Comparison of ENCODE assay signal across 8 mouse cellular contexts in the genomic region with DNA sequence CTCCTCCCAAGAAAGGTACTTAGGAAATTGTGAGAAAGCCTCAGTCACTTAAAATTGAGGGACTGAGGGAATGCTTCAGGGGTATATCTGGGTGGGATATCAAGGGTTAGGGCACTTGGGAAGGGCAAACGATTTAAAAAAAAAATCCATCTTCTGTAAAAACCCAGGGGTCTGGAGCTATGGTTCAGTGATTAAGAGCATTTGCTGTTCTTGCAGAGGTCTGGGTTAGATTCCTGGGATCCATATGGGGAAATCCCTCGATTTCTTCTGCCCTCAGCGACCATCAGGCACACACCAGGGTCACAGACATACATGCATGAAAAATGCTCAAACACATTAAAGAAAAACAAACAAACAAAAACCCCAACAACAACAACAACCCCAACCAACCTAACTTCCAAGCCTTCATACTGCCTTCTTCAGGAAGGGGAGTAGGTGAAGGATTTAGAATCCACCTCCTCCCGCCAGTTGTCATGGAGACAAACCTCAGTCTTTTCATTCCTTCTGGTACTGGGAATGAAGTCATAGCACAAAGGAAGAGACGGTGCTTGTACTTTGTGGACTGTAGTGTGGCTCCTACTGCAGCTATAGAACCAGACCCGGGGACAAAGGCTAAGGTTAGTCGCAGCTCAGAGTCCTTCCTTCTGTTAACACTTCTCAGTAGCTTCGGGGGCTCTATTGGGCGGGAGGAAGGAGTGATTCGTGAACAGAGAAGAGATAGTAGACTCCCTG. TPM values are rescaled to one million over a fixed set of nuclear protein-coding genes. Genes with fewer than 3 reads are reported as not detected.
DNase-seq lines count a peak whose midpoint lies in the region; ATAC-seq and TF ChIP-seq lines count a peak whose summit lies in the region.

No protein-coding gene starts in this region.

- peak overlapping the region; percentile 100 for H3K27ac ChIP-seq in heart, embryonic 15.5 days
- peak overlapping the region; percentile 100 for H3K27ac ChIP-seq in limb, embryonic 15.5 days
- H3K27ac ChIP-seq in stomach, embryonic 16.5 days (ENCODE audit: low read length), result peak overlapping the region; percentile 96; the same call in 1 of the 2 replicates

- no peak for TF ChIP-seq CTCF in G1E (IDR thresholded peaks at IDR 0.05; ENCODE audit: low read depth, low read length)

- no peaks in the 10 kb centered on the region for H3K27me3 ChIP-seq in heart, embryonic 15.5 days
- no peaks in the 10 kb centered on the region for H3K27me3 ChIP-seq in G1E (ENCODE audit: insufficient read depth, low read length)
- H3K27me3 ChIP-seq in erythroblast, embryonic 14.5 days (ENCODE audit: control insufficient read depth), result no peaks in the 10 kb centered on the region
- H3K27me3 ChIP-seq in limb, embryonic 15.5 days, result no peaks in the 10 kb centered on the region
- no peaks in the 10 kb centered on the region for H3K27me3 ChIP-seq in stomach, embryonic 16.5 days (ENCODE audit: control insufficient read depth, insufficient read depth, low read length)

- H3K36me3 ChIP-seq in heart, embryonic 15.5 days, result no peaks in the 10 kb centered on the region
- peaks cover 17% of the 10 kb centered on the region for H3K36me3 ChIP-seq in G1E (replicated peaks)
- peaks cover 22% of the 10 kb centered on the region for H3K36me3 ChIP-seq in erythroblast, embryonic 14.5 days (ENCODE audit: control insufficient read depth)
- no peaks in the 10 kb centered on the region for H3K36me3 ChIP-seq in limb, embryonic 15.5 days
- no peaks in the 10 kb centered on the region for H3K36me3 ChIP-seq in stomach, embryonic 16.5 days (ENCODE audit: control insufficient read depth, insufficient read depth, low read length)

- peak; percentile 39 for ATAC-seq in heart, embryonic 15.5 days (replicated peaks; ENCODE audit: insufficient number of reproducible peaks, insufficient read depth, low FRiP score, low read depth)
- ATAC-seq in G1E (ENCODE audit: extremely low read depth, insufficient number of reproducible peaks, low FRiP score, poor library complexity, severe bottlenecking), result 0 out of 2 replicates have a peak, but pooled peaks have one; percentile 2
- ATAC-seq in limb, embryonic 15.5 days (ENCODE audit: insufficient number of reproducible peaks, low FRiP score, low TSS enrichment, low read depth), result peak; percentile 71
- peak; percentile 57 for ATAC-seq in stomach, embryonic 16.5 days (ENCODE audit: insufficient read depth, low FRiP score)

- peak overlapping the region; percentile 79 for H3K4me3 ChIP-seq in heart, embryonic 15.5 days
- H3K4me3 ChIP-seq in G1E (ENCODE audit: low read depth, low read length), result peak overlapping the region; percentile 84
- H3K4me3 ChIP-seq in erythroblast, embryonic 14.5 days (replicated peaks), result peak overlapping the region; percentile 92
- peak overlapping the region; percentile 88 for H3K4me3 ChIP-seq in limb, embryonic 15.5 days
- H3K4me3 ChIP-seq in stomach, embryonic 16.5 days (replicated peaks; ENCODE audit: low read length), result peak overlapping the region; percentile 85

- H3K9ac ChIP-seq in heart, embryonic 15.5 days, result peak overlapping the region; percentile 63
- peak overlapping the region; percentile 56 for H3K9ac ChIP-seq in limb, embryonic 15.5 days
- H3K9ac ChIP-seq in stomach, embryonic 16.5 days (ENCODE audit: low read length), result peak overlapping the region; percentile 84

- 7% methylated on average over 10 of the region's 10 CpGs for WGBS in heart, embryonic 15.5 days
- 3% methylated on average over 10 of the region's 10 CpGs for WGBS in limb, embryonic 15.5 days
- 5% methylated on average over 10 of the region's 10 CpGs for WGBS in stomach, embryonic 16.5 days

- peaks cover 37% of the 10 kb centered on the region for H3K4me1 ChIP-seq in heart, embryonic 15.5 days (replicated peaks)
- peaks cover 43% of the 10 kb centered on the region for H3K4me1 ChIP-seq in G1E (ENCODE audit: insufficient read depth, low read depth, low read length)
- peaks cover 78% of the 10 kb centered on the region for H3K4me1 ChIP-seq in erythroblast, embryonic 14.5 days (ENCODE audit: control insufficient read depth)
- peaks cover 22% of the 10 kb centered on the region for H3K4me1 ChIP-seq in limb, embryonic 15.5 days
- peaks cover 21% of the 10 kb centered on the region for H3K4me1 ChIP-seq in stomach, embryonic 16.5 days (ENCODE audit: control insufficient read depth, insufficient read depth, low read length)

- intact Hi-C loops in heart, postnatal 10 days (cut with DNase I), result loop anchor here (5.0 kb wide), 1 partner anchor 156 kb away; no protein-coding TSS in a partner anchor
- intact Hi-C loops in gastrocnemius, postnatal 14 days (cut with DNase I; ENCODE audit: low total_unique reads), result no loop called here

- peak overlapping the region; percentile 67 for H3K4me2 ChIP-seq in heart, embryonic 15.5 days
- H3K4me2 ChIP-seq in limb, embryonic 15.5 days, result peak overlapping the region; percentile 57
- H3K4me2 ChIP-seq in stomach, embryonic 16.5 days (ENCODE audit: low read depth, low read length), result peak overlapping the region; percentile 55

- no peaks in the 10 kb centered on the region for H3K9me3 ChIP-seq in heart, embryonic 15.5 days (replicated peaks)
- H3K9me3 ChIP-seq in G1E (replicated peaks), result no peaks in the 10 kb centered on the region
- no peaks in the 10 kb centered on the region for H3K9me3 ChIP-seq in erythroblast, embryonic 14.5 days (ENCODE audit: control insufficient read depth, low read length)
- no peaks in the 10 kb centered on the region for H3K9me3 ChIP-seq in limb, embryonic 15.5 days
- no peaks in the 10 kb centered on the region for H3K9me3 ChIP-seq in stomach, embryonic 16.5 days (replicated peaks; ENCODE audit: control insufficient read depth, low read length)

- no peak for DNase-seq in heart, postnatal 10 days
- DNase-seq in G1E (ENCODE audit: low spot score), result no peak
- DNase-seq in gastrocnemius, postnatal 14 days, result no peak
- DNase-seq in ovary, adult 18-20 months (ENCODE audit: low spot score), result no peak

RNA-seq across cellular contexts. Expression of gene Pank2, which starts 0.6 kb away (rescaled TPM):
- polyA plus RNA-seq in heart, embryonic 15.5 days (2015; fragmentation: Nextera tagmentation; extraction: Ambion mirVana), result 24.2 and 24.4 TPM in 2 replicates
- 10 to 100 TPM; 35.5 to 36.0 TPM for total RNA-seq in heart, postnatal 10 days (2021)
- total RNA-seq in G1E (2014; fragmentation: Nextera tagmentation) (79.5 and 101 TPM in 2 replicates), G1E (2017) (53.3 and 57.4 TPM in 2 replicates)
- 14.9 and 22.6 TPM in 2 replicates for polyA plus RNA-seq in G1E (2012)
- 2.3 and 3.0 TPM in 2 replicates for polyA plus RNA-seq in erythroblast, embryonic 14.5 days (2012)
- 27.9 and 34.8 TPM in 2 replicates for polyA plus RNA-seq in limb, embryonic 15.5 days (2015; fragmentation: Nextera tagmentation; extraction: Ambion mirVana)
- polyA plus RNA-seq in stomach, embryonic 16.5 days (2015; fragmentation: Nextera tagmentation; extraction: Ambion mirVana), result 24.2 and 25.0 TPM in 2 replicates
- 10 to 100 TPM; 21.9 to 22.8 TPM for total RNA-seq in gastrocnemius, postnatal 14 days (2021)

RNA-seq across cellular contexts. Expression of gene Mavs, which starts 27.8 kb away (rescaled TPM):
- 21.9 and 26.0 TPM in 2 replicates for polyA plus RNA-seq in heart, embryonic 15.5 days (2015; fragmentation: Nextera tagmentation; extraction: Ambion mirVana)
- 10 to 100 TPM; 39.6 to 44.6 TPM for total RNA-seq in heart, postnatal 10 days (2021)
- total RNA-seq in G1E (2014; fragmentation: Nextera tagmentation) (18.8 and 21.2 TPM in 2 replicates), G1E (2017) (12.2 and 13.9 TPM in 2 replicates)
- polyA plus RNA-seq in G1E (2012), result 2.3 and 5.6 TPM in 2 replicates
- polyA plus RNA-seq in erythroblast, embryonic 14.5 days (2012), result 3.2 and 4.8 TPM in 2 replicates
- 19.2 and 22.5 TPM in 2 replicates for polyA plus RNA-seq in limb, embryonic 15.5 days (2015; fragmentation: Nextera tagmentation; extraction: Ambion mirVana)
- 23.7 and 29.3 TPM in 2 replicates for polyA plus RNA-seq in stomach, embryonic 16.5 days (2015; fragmentation: Nextera tagmentation; extraction: Ambion mirVana)
- total RNA-seq in gastrocnemius, postnatal 14 days (2021), result 10 to 100 TPM; 32.4 to 33.3 TPM

RNA-seq across cellular contexts. Expression of gene Ap5s1, which starts 54.8 kb away (rescaled TPM):
- polyA plus RNA-seq in heart, embryonic 15.5 days (2015; fragmentation: Nextera tagmentation; extraction: Ambion mirVana), result 35.5 and 40.2 TPM in 2 replicates
- 10 to 100 TPM; 39.4 to 44.0 TPM for total RNA-seq in heart, postnatal 10 days (2021)
- total RNA-seq in G1E (2014; fragmentation: Nextera tagmentation), result 5.1 and 31.3 TPM in 2 replicates
- 5.1 and 5.2 TPM in 2 replicates for total RNA-seq in G1E (2017)
- polyA plus RNA-seq in G1E (2012), result 3.3 and 8.4 TPM in 2 replicates
- 3.0 and 3.9 TPM in 2 replicates for polyA plus RNA-seq in erythroblast, embryonic 14.5 days (2012)
- polyA plus RNA-seq in limb, embryonic 15.5 days (2015; fragmentation: Nextera tagmentation; extraction: Ambion mirVana), result 26.7 and 27.8 TPM in 2 replicates
- polyA plus RNA-seq in stomach, embryonic 16.5 days (2015; fragmentation: Nextera tagmentation; extraction: Ambion mirVana), result 25.7 and 26.4 TPM in 2 replicates
- total RNA-seq in gastrocnemius, postnatal 14 days (2021), result 10 to 100 TPM; 14.9 to 17.4 TPM

Comparison
In these comparisons a context has a peak if more than half of its experiments do, and no peak if none do; other contexts are left out.
1. ATAC-seq: peak in every context shown above with its lines; median percentile 71 in limb, embryonic 15.5 days; 57 in stomach, embryonic 16.5 days; 39 in heart, embryonic 15.5 days; 2 in G1E.